Mouse (Mus musculus) Muller cell, postnatal 12 days (primary cell): ENCODE measurements around the gene Boc.
"Not testable (repeated sequence)": the region's sequence is repeated elsewhere in the genome, so short reads cannot be mapped to it uniquely, and the experiment has no call there.

Experiments
- DNase-seq: peaks from one replicate; pipeline ENCODE4 v3.0.0-alpha.2; 2015; ENCODE audit errors: inconsistent ontology term

Boc gene

DNA sequence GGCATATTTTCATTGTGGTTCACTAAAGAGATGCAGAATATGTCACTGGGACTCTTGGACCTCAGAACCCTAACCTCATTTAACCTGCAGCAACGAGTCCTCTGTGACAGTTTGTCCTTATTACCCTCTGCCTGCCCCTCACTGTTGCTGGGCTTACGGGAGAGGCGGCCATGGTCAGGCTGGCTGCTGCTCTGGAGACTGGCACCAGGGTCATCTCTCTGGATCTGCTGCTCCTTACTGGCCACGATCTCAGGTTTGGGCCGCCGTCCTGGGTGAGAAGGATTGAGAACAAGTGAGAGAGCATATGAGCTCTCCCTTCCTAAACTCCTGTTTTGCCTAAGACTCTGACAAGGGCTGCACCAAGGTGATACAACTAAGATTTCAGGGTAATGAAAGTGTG lies 66.5 kb downstream of the Boc start:
- DNase-seq, result no peak

GRCm38 (mm10) chr16:44491051-44491450 lies 67.6 kb downstream of the Boc start:
- DNase-seq, result no peak

GRCm38 (mm10) chr16:44487194-44487593 lies 71.5 kb downstream of the Boc start:
- DNase-seq, result no peak

DNA sequence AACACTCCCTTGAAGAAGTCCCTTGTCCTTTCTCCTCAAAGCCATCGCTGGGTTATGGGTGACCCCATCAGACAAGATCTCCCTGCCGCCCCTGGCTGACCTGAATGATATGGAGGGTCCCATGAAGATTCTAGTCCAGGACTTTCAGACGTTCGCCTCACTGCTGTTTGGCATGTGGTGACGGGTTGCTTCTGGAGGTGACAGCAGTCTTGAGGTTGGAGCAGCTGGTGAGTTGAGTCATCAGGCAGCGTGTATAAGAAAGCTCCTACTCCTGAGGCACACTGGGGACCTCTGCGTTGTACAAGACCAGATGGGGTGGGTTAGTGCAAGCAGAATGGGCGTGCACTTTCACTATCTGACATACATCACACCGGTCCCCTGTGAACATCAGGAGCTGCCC lies 72.1 kb downstream of the Boc start:
- DNase-seq, result no peak

- DNase-seq, result no peak
Measured at GRCm38 (mm10) chr16:44485691-44486090, 73.0 kb downstream of the Boc start.

DNA sequence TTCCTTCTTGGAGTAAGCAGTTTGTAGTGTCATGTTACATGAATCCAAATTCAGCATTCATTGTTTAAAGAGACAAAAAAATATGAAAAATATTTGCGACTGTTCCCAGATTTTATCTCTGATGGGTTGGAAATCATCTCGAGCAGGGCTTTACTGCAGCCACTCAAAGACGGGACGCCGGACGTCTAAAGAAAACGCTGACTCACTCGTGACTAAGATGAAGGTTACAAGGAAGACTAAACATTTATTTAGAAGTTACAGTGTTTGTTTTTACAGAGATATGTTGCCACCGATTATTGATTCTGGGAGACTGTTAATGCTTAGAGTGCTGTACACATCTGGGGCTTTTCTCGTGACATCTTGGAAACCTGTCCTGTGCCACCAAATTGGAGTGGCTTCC lies 73.9 kb downstream of the Boc start:
- no peak for DNase-seq

- DNase-seq, result peak; percentile 67
Measured at GRCm38 (mm10) chr16:44484079-44484478, 74.6 kb downstream of the Boc start.

DNA sequence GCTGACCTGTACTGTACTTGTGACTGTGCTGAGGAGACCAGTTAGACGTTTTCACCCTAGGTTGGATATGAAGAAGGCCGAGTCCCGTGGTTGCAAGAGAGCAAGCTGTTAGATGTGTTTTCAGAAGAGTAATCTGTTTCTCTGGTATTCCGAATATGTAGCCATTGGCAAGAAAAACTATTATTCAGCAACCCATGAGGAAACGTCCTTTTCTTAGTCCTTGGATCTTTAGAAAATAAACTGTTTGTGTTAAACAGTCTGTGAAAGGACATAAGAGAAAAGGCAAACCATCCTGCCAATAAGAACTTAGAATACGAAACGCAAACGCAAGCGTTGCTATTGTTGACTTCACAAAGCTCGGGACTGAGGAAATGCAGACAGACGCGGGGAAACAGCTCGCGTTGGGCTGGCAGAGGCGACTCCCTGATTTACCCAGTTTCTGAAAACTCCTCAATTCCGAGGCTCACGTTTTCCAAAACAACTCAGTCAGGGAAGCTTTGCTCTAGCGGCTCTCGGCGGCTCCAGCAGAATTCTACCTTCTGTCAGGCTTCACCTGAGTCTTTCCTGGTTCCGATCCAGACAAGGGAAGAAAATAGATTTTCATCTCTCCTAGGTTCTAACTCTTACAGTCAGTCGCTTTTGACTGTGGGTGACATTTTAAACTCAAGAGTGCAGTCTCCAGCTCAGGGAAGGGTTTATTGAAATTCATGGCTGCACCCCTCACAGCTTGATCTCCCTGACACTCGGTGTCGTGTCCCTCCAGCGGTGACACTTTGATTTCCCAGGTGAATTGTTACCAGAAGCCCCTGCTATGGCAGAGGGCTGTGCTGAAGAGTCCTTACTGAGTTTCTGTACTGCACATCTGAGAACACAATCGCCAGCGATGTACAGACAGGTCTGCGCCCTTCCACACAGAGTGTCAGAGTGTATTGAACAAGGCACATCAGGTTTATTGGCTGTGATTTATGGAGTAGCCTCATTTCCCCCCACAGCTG lies 76.8 kb downstream of the Boc start:
- DNase-seq, result peak; percentile 31

- DNase-seq, result peak; percentile 11
Measured at GRCm38 (mm10) chr16:44480616-44481015, 78.1 kb downstream of the Boc start.

DNA sequence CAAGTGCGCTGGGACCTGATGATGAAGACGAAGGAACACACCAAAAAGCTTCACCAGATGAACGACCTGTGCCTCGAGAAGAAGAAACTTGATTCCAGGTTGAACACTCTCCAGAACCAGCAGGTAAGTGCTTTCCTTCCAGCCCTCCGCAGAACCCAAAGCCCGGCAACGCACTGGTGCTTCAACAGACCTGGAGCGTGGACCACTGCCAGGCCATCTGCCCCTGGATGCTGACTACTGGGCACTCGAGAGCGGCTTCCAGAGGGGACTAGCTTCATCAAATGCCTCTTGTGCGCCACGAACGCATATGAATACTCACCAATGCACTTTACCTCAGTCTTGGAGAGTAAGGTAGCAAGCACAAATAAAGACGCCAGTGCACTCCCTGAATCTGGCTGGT lies 78.8 kb downstream of the Boc start:
- DNase-seq, result no peak

DNA sequence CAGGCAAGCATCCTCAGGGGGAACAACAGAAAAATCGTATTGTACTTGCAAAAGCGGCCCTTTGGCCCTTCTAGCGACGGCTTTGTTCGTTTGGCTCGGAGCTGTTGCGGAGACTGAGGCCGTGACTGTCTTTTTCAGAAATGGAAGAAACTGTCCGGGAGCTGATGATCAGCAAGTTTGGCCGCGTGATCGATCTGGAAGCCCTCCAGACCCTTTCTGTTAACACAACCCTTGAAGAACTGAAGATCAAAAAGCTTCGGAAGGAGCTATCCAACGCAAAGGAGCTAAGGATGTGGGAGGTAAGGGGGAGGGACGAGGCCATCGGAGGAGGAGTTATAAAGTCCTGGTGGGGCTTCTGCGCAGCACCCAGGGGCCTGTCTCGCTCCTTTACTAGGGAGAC lies 79.9 kb downstream of the Boc start:
- no peak for DNase-seq

DNA sequence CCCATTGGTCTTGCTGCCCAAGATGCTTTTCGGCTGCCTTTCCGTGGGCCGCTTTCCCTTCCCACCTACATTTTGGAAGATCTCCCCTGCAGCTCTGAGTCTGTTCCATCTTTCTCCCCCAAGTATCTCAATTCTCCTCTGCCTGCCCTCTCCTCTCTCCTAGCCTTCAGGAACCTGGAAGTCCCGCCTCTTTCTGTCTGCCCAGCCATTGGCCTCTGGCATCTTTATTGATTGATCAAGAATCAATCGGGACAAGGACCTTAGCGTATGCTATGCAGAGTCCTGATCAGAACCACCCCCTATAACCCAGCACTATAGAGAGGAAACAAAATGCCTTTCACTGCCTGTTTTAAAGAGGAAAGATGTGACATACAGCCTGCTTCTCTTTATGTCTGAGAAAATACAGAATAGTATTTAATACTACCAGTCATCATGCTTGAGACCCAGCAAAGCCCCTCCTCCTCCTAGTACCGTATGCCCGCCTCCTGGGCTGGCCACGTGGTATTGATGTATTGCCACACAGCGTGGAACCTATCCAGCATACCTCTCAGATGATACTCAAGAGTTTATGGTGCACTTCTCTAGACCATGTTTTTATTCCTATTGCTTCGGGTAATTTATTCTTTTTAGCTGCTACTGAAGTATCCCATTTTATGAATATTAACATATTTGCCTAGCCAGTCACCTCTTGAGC lies 82.9 kb downstream of the Boc start:
- no peak for DNase-seq

- DNase-seq, result no peak
Measured at GRCm38 (mm10) chr16:44475281-44475680, 83.4 kb downstream of the Boc start.

GRCm38 (mm10) chr16:44460922-44461321 lies 97.8 kb downstream of the Boc start:
- DNase-seq, result no peak

DNA sequence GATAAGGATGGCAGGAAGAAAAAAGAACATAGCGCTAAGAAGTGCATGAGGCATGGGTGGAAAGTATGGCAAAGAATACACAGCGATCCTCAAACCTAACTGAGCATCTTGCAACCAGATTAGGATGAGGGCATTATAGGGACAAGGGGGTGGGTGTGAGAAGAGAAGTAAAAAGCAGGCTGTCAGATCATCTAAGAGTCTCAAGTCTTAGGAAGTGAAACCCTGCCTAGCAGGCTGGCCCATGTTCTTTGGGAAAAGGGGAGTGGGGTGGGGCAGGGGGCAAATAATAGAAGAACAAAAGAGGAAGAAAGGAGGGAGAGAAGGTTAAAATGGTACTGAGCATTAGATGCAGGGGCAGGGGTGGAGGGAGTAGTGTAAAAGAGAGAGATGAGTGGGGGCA lies 99.9 kb downstream of the Boc start:
- no peak for DNase-seq

DNA sequence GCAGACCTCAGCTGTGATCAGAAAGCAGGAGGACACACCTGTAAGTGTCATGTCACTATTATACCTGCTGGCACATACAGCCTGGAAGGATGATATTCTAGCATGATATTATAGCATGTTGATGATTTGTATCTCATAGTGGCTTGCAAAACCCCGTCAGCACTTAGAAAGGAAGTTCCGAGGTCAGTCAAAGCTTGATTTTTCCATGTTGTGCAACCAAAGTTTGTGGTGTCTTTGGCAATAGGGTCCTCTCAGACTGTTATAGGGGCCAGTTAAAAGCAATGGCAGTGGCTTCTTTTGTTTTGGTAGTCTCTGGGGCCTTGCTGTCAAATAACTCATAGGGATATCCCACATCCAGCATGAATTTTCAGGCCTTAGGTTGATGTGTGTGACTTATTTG lies 100.8 kb downstream of the Boc start:
- no peak for DNase-seq

DNA sequence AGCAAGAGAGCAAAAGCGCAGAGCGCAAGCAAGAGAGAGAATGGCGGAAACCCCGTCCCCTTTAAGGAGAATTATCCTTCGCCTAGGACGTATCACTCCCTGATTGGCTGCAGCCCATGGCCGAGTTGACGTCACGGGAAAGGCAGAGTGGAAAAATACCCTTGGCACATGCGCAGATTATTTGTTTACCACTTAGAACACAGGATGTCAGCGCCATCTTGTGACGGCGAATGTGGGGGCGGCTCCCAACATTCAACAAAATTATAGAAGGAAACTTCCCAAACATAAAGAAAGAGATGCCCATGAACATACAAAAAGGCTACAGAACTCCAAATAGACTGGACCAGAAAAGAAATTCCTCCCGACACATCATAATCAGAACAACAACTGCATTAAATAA lies 116.8 kb downstream of the Boc start:
- DNase-seq, result not testable (repeated sequence)

GRCm38 (mm10) chr16:44435481-44435880 lies 123.2 kb downstream of the Boc start:
- DNase-seq, result no peak
